Mouse (Mus musculus): ENCODE data around the gene Lats2.

The Lats2 gene

GRCm38 (mm10) chr14:57737089-57737488, 21.1 kb downstream of the Lats2 start:
- DNase-seq = no peak

- no peak for DNase-seq
These were observed 22.0 kb downstream of the Lats2 start for GRCm38 (mm10) chr14:57736141-57736540.

- no peak for DNase-seq
These were observed 25.4 kb downstream of the Lats2 start for GRCm38 (mm10) chr14:57732668-57733293.

- DNase-seq = peak; percentile 34 to 56
These were observed 27.7 kb downstream of the Lats2 start for GRCm38 (mm10) chr14:57730527-57730926.

GRCm38 (mm10) chr14:57729975-57730499, 28.2 kb downstream of the Lats2 start:
- DNase-seq = no peak

- no peak for DNase-seq
These were observed 28.8 kb downstream of the Lats2 start for GRCm38 (mm10) chr14:57729364-57729763.

GRCm38 (mm10) chr14:57726172-57726571, 32.0 kb downstream of the Lats2 start:
- DNase-seq = peak in 1 of 2 experiments; percentile 34

GRCm38 (mm10) chr14:57724473-57724872, 33.7 kb downstream of the Lats2 start:
- peak in 1 of 2 experiments; percentile 27 for DNase-seq

GRCm38 (mm10) chr14:57718245-57718644, 39.9 kb downstream of the Lats2 start:
- no peak for DNase-seq

- DNase-seq = peak; percentile 26 to 44
These were observed 41.5 kb downstream of the Lats2 start for GRCm38 (mm10) chr14:57716601-57717245.

GRCm38 (mm10) chr14:57712884-57713283, 45.3 kb downstream of the Lats2 start:
- no peak for DNase-seq

- no peak for DNase-seq
These were observed 47.1 kb downstream of the Lats2 start for GRCm38 (mm10) chr14:57711059-57711458.

- DNase-seq = no peak
These were observed 49.0 kb downstream of the Lats2 start for GRCm38 (mm10) chr14:57709171-57709570.

GRCm38 (mm10) chr14:57708580-57708979, 49.6 kb downstream of the Lats2 start:
- DNase-seq = no peak

GRCm38 (mm10) chr14:57707100-57707893, 50.9 kb downstream of the Lats2 start:
- peak; percentile 50 to 57 for DNase-seq

GRCm38 (mm10) chr14:57706760-57707099, 51.5 kb downstream of the Lats2 start:
- peak; percentile 22 to 23 for DNase-seq

- no peak for DNase-seq
These were observed 52.4 kb downstream of the Lats2 start for GRCm38 (mm10) chr14:57705759-57706158.

- DNase-seq = no peak
These were observed 53.1 kb downstream of the Lats2 start for GRCm38 (mm10) chr14:57705075-57705474.

GRCm38 (mm10) chr14:57701915-57702477, 56.2 kb downstream of the Lats2 start:
- no peak for DNase-seq

- DNase-seq = no peak
These were observed 58.7 kb downstream of the Lats2 start for GRCm38 (mm10) chr14:57699461-57699970.

GRCm38 (mm10) chr14:57699016-57699415, 59.2 kb downstream of the Lats2 start:
- DNase-seq = no peak

- no peak for DNase-seq
These were observed 62.1 kb downstream of the Lats2 start for GRCm38 (mm10) chr14:57696066-57696465.

GRCm38 (mm10) chr14:57695550-57695949, 62.6 kb downstream of the Lats2 start:
- DNase-seq = peak in 1 of 2 experiments; percentile 36
